Mouse (Mus musculus): Measurements from ENCODE around the gene Col6a4.

The Col6a4 gene

DNA sequence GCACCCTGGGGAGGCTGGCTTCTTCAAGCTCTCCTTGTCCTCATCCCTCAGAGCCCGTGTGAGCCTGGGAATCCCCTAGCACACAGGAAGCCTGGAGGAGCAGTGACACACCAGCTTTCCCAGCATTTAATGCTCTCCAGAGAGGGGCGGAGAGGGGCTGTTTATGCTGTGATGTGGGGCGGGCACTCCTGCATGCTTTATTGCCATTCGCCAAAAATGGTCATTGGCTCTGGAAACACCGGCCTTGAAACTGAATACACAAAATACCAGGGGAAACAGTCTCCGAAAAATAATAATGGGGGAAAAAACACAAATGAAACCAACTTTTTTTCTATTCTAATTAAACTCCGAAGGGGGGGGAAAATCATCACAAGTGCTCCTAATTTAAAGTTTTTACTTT is at the start of gene Col6a4:
Gene Col6a4, minus strand, starts transcription at position 101 of the 400 bp plus-strand sequence.
- DNase-seq (ENCODE audit: low spot score), result no peak

DNA sequence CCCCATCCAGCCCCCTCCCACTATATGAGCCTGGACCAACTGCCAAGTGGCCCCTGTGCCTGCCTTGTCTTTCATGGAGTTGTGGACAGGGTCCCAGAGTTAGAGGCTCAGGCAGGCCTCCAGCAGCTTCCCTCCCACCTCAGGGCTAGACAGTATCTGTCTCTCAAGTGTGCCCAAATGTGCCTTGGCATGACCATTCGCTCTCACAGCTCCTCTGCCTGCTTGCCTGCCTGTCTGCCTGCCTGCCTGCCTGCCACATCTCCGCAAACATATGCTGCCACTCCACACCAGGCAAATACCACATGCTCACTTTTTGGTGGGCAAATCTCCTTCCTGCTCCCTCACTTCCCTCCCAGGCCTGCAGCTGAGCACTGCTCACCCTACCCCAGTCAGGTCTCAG is 49.0 kb upstream of the Col6a4 start:
- no peak for DNase-seq (ENCODE audit: low spot score)

DNA sequence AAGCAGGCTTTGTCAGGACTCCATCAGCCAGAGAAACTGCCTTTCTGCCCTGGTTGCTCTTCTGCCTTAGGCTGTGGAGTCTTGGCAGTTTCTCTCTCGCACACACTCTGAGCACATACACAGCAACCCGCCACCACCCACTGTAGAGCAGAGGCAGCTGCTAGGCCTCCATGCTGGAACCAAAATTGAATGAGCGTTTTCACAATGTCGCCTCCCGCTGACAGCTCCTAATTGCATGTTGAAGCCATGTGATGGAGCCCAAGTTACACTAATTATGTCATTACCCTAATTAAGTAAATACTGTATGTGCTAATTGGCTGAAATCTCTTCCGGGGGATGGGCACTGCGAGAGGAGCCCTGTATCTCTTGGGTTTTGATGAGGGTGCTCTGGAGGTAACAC is 47.6 kb upstream of the Col6a4 start:
- DNase-seq (ENCODE audit: low spot score), result no peak

DNA sequence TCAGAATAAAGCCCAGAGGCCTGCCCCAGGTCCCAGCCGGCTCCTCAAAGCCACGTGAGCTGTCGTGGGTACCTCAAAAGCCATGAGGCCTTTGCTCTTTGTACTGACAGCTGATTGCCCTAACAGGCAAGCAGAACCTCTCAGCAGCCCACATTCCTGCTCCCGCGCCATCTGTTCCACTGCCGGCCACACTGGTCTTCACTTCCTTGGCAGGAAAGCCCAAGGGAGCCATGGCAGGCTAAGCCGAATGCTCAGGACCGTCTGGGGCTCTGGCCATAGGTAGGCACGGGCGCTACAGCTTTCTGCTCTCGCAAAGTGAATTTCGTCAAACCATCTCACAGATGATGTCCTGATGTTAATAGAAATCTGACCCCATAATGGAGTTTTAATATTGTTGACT is 45.4 kb upstream of the Col6a4 start:
- no peak for DNase-seq (ENCODE audit: low spot score)

DNA sequence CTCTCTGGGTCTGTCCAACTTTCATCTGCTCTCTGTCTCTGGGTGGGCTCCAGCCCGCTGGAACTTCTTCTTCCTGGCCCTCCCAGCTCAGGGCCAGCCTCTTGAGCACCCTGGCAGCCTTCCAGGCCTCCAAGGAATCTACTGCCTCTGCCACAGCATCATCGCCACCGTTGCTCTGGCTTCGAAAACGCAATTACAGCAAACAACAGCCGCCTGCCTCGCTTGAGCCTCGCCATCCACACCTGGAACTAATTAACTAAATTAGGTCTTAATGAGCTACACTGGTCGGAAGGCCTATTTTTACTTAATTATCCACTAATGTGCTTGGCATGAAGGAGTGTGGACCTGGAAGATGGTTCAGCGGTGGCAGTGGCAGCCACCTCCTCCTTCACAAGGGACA is 43.2 kb upstream of the Col6a4 start:
- no peak for DNase-seq (ENCODE audit: low spot score)

- DNase-seq (ENCODE audit: low spot score), result no peak
These were observed 41.2 kb upstream of the Col6a4 start for GRCm38 (mm10) chr9:106137671-106138216.

DNA sequence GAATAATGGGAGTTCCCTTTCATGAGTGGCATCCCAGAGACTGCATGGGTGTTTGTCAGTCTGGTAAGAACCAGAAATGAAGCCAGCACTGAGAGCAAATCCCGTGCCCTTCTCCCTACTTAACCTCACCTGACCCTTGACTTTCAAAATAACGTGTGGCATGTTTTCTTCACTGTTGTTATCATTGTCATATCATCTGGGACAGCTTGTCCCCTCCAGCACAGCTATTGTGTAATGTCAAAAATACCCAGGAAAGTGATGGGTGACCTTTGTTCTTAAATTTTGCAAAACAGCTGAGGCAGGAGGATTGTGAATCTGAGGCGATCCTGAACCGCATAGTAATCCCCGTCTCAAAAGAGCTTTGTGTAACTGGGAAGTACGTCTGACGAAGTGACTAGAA is 33.7 kb upstream of the Col6a4 start:
- no peak for DNase-seq (ENCODE audit: low spot score)

DNA sequence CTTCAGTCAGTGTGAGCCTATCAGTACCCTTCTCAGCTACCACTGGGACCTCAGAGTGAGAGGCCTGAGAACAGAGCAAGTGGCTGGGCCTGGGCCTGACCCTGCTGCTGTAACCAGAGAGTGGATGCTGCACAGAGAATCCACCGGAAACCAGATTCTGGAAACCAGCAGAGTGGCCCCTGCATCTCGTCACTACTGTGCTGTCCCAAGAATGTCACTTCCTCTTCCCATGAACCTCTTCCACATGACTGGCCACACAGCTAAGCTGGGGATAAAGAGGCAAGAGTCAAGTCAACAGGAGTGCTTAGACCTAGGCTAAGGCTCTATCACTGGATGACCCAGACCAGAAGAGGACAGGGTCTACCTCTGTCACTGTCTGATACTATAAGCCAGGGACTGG is 32.5 kb upstream of the Col6a4 start:
- no peak for DNase-seq (ENCODE audit: low spot score)

DNA sequence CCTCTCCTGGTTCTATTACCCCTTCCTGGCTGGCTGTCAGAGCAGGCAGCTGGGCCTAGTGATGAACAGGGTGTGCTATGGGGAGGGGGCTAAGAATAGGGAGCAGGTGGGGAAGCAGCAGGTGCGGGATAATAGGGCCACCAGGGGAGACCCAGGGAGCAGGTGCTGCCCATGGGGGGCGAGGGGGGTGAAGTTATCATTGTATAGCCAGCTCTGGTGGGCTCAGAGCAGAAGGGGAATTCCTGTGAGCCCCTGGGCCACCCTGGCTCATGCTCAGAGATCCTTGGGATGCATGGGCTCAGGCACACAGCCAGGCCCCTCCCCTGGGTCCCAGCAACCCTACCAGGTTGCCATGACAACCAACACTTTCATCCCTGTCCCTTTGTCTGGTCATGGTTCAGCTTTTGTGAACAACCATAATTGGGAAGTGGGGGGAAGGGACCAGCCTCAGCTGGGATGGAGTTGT is 30.2 kb upstream of the Col6a4 start:
- DNase-seq (ENCODE audit: low spot score), result no peak

DNA sequence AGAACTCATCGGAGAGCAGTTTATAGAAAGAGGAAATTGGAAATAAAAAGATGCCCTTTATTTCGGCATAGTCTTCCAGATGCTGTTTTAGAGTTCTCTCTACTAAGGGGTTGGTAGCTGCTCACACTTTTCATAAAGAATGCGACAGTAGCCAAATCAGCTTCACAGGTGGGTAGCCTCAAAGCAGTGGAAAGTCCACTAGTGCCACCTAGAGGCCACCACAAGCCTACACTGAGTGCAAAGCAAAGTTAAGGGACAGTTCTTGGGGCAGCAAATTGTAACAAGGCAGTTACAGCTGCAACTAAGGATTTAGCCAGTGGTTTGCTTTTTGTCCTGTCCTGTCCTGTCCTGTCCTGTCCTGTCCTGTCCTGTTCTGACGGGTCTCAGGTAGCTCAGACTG is 27.0 kb upstream of the Col6a4 start:
- no peak for DNase-seq (ENCODE audit: low spot score)

DNA sequence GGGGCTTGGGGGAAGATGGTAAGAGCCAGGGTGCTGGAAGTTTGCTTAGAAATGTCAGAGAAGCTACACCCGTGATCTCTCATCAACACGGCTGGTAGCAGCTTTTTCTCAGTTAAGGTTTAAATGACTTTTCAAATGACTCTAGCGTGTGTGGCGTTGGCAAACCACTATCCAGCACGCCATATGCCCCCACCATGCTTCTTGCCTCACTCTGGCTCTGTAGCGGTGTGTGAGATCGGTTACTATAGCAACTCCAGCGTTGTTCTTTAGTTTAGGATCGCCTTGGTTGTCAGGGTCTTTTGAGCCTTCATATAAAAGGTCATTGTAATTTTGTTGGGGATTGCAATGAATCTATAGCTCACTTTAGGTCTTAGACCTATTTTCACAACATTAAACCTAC is 22.5 kb upstream of the Col6a4 start:
- no peak for DNase-seq (ENCODE audit: low spot score)

- no peak for DNase-seq (ENCODE audit: low spot score)
These were observed 19.3 kb upstream of the Col6a4 start for GRCm38 (mm10) chr9:106115801-106116424.

- peak; percentile 37 for DNase-seq (ENCODE audit: low spot score)
These were observed 16.3 kb upstream of the Col6a4 start for GRCm38 (mm10) chr9:106112770-106113423.

DNA sequence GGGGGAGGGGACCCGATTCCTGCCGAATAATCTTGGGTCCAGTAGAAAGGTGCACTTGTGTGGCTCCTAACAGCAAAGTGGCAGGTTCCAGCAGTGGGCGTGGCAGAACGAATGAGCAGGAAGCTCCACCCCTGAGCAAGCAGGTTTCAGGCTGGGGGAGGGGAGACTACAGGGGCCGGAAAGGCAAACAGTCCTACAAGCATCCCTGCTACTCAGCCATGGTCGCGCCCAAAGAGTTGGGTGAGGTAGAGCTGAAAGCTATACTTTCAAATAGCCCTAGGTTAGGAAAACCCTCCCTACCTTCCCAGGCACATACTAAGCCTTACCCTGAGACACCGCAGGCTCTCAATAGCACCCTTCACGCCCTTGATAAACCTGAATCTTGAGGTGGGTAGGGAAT is 9.7 kb upstream of the Col6a4 start:
- no peak for DNase-seq (ENCODE audit: low spot score)

DNA sequence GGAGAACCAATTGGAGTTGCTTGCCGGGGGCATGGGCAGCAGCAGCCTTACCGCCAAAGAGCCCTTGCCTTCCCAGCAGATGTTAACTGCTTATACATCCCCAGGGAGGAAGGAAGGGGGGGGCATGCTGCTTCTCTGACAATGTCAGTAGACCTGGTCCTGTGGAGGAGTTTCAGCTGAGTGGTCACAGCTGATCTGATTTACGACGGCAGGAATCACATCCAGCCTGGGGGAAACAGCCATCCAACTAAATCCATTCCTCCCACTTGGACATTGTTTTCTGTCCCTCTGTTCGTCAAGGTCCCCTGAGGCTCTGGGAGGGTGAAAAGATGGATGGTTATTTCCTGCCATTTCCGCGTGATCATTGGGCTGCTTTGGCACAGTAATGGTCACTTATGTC is 7.8 kb upstream of the Col6a4 start:
- DNase-seq (ENCODE audit: low spot score), result no peak

GRCm38 (mm10) chr9:106101166-106101565 is 4.6 kb upstream of the Col6a4 start:
- no peak for DNase-seq (ENCODE audit: low spot score)

GRCm38 (mm10) chr9:106100262-106100661 is 3.7 kb upstream of the Col6a4 start:
- DNase-seq (ENCODE audit: low spot score), result no peak

- no peak for DNase-seq (ENCODE audit: low spot score)
These were observed 2.9 kb upstream of the Col6a4 start for GRCm38 (mm10) chr9:106099379-106100021.

- no peak for DNase-seq (ENCODE audit: low spot score)
These were observed 15.1 kb downstream of the Col6a4 start for GRCm38 (mm10) chr9:106081528-106081927.

GRCm38 (mm10) chr9:106080261-106081033 is 16.1 kb downstream of the Col6a4 start:
- DNase-seq (ENCODE audit: low spot score), result no peak

- no peak for DNase-seq (ENCODE audit: low spot score)
These were observed 18.6 kb downstream of the Col6a4 start for GRCm38 (mm10) chr9:106077953-106078352.

- no peak for DNase-seq (ENCODE audit: low spot score)
These were observed 20.3 kb downstream of the Col6a4 start for GRCm38 (mm10) chr9:106076234-106076633.
